ENCODE assay signal across 25 mouse cellular contexts in genomic region chr10:20010018-20010417, GRCm38 (mm10).
DNase-seq lines count a peak whose midpoint lies in the region; ATAC-seq and TF ChIP-seq lines count a peak whose summit lies in the region.
"Had no signal": no experiment of that assay in that cellular context is flagged by ENCODE, and none has a peak within 500 bp of the region (broad histone marks: within the 10 kb centered on the region; RNA-seq: fewer than 3 reads in every experiment).

No protein-coding gene starts in this region.

- 84% methylated on average over 3 of the region's 3 CpGs for WGBS in lung, postnatal 0 days

- TF ChIP-seq POLR2A in myocyte (IDR thresholded peaks at IDR 0.05; ENCODE audit: insufficient read length, low read depth), result no peak

- ATAC-seq in lung, postnatal 0 days, result no peak
- ATAC-seq: forebrain, embryonic 13.5 days; forebrain, embryonic 16.5 days; hindbrain, embryonic 16.5 days; intestine, embryonic 15.5 days; Patski had no signal

- H3K9ac ChIP-seq in lung, postnatal 0 days (replicated peaks; ENCODE audit: low read depth), result no peak overlapping the region
- H3K9ac ChIP-seq: forebrain, embryonic 13.5 days; heart, embryonic 13.5 days; hindbrain, embryonic 13.5 days; intestine, embryonic 15.5 days had no signal

- no peaks in the 10 kb centered on the region for H3K36me3 ChIP-seq in lung, postnatal 0 days (ENCODE audit: insufficient read depth, low read length)
- no peaks in the 10 kb centered on the region for H3K36me3 ChIP-seq in C2C12 (ENCODE audit: control insufficient read depth, insufficient read depth)
- H3K36me3 ChIP-seq in myocyte (ENCODE audit: control insufficient read depth, insufficient read depth), result no peaks in the 10 kb centered on the region
- H3K36me3 ChIP-seq: forebrain, embryonic 10.5 days; G1E; heart, embryonic 13.5 days; hindbrain, embryonic 10.5 days; hindbrain, embryonic 13.5 days; intestine, embryonic 15.5 days had no signal

- H3ac ChIP-seq in C2C12 (ENCODE audit: control insufficient read depth, insufficient read length, low read depth) (no peak overlapping the region), myocyte (ENCODE audit: control insufficient read depth, insufficient read length) (no peak overlapping the region)

- H3K4me3 ChIP-seq in lung, postnatal 0 days (ENCODE audit: low read depth, low read length), result no peak overlapping the region
- H3K4me3 ChIP-seq in C2C12 (ENCODE audit: insufficient read depth, poor library complexity, severe bottlenecking) (no peak overlapping the region), myocyte (no peak overlapping the region)
- H3K4me3 ChIP-seq: forebrain, embryonic 10.5 days; forebrain, embryonic 13.5 days; heart, embryonic 13.5 days; hindbrain, embryonic 10.5 days; hindbrain, embryonic 13.5 days; intestine, embryonic 15.5 days had no signal

- TF ChIP-seq EP300 in lung, postnatal 0 days (IDR thresholded peaks at IDR 0.05), result no peak

- TF ChIP-seq CTCF in lung, postnatal 0 days (IDR thresholded peaks at IDR 0.05), result no peak
- TF ChIP-seq CTCF in C2C12 (IDR thresholded peaks at IDR 0.05; ENCODE audit: control insufficient read depth, insufficient read depth, insufficient read length), result no peak

- H3K27ac ChIP-seq in lung, postnatal 0 days (ENCODE audit: low read length), result no peak overlapping the region
- H3K27ac ChIP-seq: forebrain, embryonic 10.5 days; forebrain, embryonic 13.5 days; heart, embryonic 13.5 days; hindbrain, embryonic 10.5 days; hindbrain, embryonic 13.5 days; intestine, embryonic 15.5 days had no signal

- H3K79me2 ChIP-seq in C2C12 (ENCODE audit: control insufficient read depth, insufficient read depth) (no peaks in the 10 kb centered on the region), myocyte (ENCODE audit: control insufficient read depth, insufficient read depth) (no peaks in the 10 kb centered on the region)

- no peaks in the 10 kb centered on the region for H3K4me1 ChIP-seq in lung, postnatal 0 days (ENCODE audit: insufficient read depth, low read depth, low read length)
- H3K4me1 ChIP-seq: forebrain, embryonic 13.5 days; intestine, embryonic 15.5 days had no signal

- peak; percentile 22 for DNase-seq in lung, postnatal 0 days (ENCODE audit: low spot score)
- DNase-seq in lung, postnatal 4 days, result no peak
- DNase-seq in 416B (ENCODE audit: low read depth), result peak; percentile 32
- no peak for DNase-seq in adrenal gland, adult (ENCODE audit: inconsistent age in 2 of 2, low spot score in 1 of 2)
- DNase-seq: adrenal gland, postnatal 10 days; adrenal gland, postnatal 36 days; cerebellum, adult 18-20 months; cerebellum, adult 9-10 months; cerebellum, postnatal 14 days; gastrocnemius, postnatal 10 days; gastrocnemius, postnatal 36 days; heart, postnatal 36 days had no signal

- no peaks in the 10 kb centered on the region for H3K27me3 ChIP-seq in lung, postnatal 0 days (replicated peaks; ENCODE audit: insufficient read depth, low read length)
- H3K27me3 ChIP-seq in C2C12 (ENCODE audit: control insufficient read depth, insufficient read depth, insufficient read length) (no peaks in the 10 kb centered on the region), myocyte (ENCODE audit: control insufficient read depth, insufficient read depth, insufficient read length) (no peaks in the 10 kb centered on the region)
- H3K27me3 ChIP-seq: CH12.LX; forebrain, embryonic 13.5 days; hindbrain, embryonic 13.5 days; intestine, embryonic 15.5 days; Patski had no signal

- no peak overlapping the region for H3K4me2 ChIP-seq in lung, postnatal 0 days (replicated peaks; ENCODE audit: low read depth, low read length)
- no peak overlapping the region for H3K4me2 ChIP-seq in myocyte (ENCODE audit: low read depth)
- H3K4me2 ChIP-seq: forebrain, embryonic 13.5 days; heart, embryonic 13.5 days; hindbrain, embryonic 13.5 days; intestine, embryonic 15.5 days had no signal

- no peaks in the 10 kb centered on the region for H3K9me3 ChIP-seq in lung, postnatal 0 days (ENCODE audit: low read length)
- H3K9me3 ChIP-seq: G1E; heart, embryonic 13.5 days; hindbrain, embryonic 10.5 days; hindbrain, embryonic 13.5 days; intestine, embryonic 15.5 days had no signal

- no peaks in the 10 kb centered on the region for H3K79me3 ChIP-seq in C2C12 (ENCODE audit: low read depth)

TF ChIP-seq in C2C12, 6 proteins besides CTCF, POLR2A, EP300 and RAD21:
- peak; percentile 68 for TF ChIP-seq CEBPB (IDR thresholded peaks at IDR 0.05; ENCODE audit: low read depth)
- TF ChIP-seq FOSL1 (IDR thresholded peaks at IDR 0.05; ENCODE audit: insufficient read depth, low read length, poor library complexity, severe bottlenecking), result no peak

TF ChIP-seq in myocyte, 11 proteins besides CTCF, POLR2A, EP300 and RAD21:
- TF ChIP-seq REST (IDR thresholded peaks at IDR 0.05; ENCODE audit: insufficient read depth, insufficient read length) (no peak), SRF (IDR thresholded peaks at IDR 0.05; ENCODE audit: control insufficient read depth, insufficient read length, low read depth) (no peak), CEBPB (IDR thresholded peaks at IDR 0.05; ENCODE audit: insufficient read depth, poor library complexity, severe bottlenecking) (peak; percentile 52; the same call in 1 of the 2 replicates), MYOD1 (IDR thresholded peaks at IDR 0.05; ENCODE audit: control insufficient read depth in 1 of 3, insufficient read length in 2 of 3, low read depth in 2 of 3) (no peak), MAX (IDR thresholded peaks at IDR 0.05; ENCODE audit: low read depth) (no peak)

Comparison
In these comparisons a context has a peak if more than half of its experiments do, and no peak if none do; other contexts are left out.
1. DNase-seq: peak in lung, postnatal 0 days (single experiment) and 416B (single experiment); none in lung, postnatal 4 days (0 of 2) and adrenal gland, adult (0 of 2).